Mouse (Mus musculus): Measurements from ENCODE around the gene Ugt1a2.
"Not testable (repeated sequence)": the region's sequence is repeated elsewhere in the genome, so short reads cannot be mapped to it uniquely, and the experiment has no call there.

Gene Ugt1a2

DNA sequence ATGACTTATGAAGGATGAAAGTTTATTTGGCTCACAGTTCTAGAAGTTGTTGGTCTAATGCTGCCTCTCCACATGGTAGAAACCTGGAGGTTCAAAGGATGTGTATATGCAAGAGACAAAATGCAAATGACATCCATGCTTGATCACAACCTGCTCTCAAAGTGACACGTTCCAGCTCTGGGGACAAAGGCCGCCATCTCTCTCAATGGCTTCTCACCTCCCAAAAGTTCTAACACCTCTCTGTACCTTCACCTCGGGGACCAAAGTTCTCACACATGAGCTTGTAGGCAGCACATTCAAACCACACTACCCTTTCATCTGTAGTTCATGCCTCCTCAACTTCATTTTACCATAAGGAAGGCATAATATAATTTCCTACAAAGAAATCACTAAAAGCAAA lies 17.2 kb downstream of the Ugt1a2 start:
- no peak for DNase-seq (ENCODE audit: extremely low read depth, low read depth)

DNA sequence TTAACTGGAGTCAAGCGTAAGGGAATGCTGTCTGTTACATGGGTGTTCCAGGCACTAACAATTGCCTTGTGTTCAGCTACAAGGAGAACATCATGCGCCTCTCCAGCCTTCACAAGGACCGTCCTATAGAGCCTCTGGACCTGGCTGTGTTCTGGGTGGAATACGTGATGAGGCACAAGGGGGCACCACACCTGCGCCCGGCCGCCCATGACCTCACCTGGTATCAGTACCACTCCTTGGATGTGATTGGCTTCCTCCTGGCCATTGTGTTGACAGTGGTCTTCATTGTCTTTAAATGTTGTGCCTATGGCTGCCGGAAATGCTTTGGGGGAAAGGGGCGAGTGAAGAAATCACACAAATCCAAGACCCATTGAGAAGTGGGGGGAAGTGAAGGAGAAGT lies 17.6 kb downstream of the Ugt1a2 start:
- DNase-seq (ENCODE audit: extremely low read depth, low read depth): no peak

DNA sequence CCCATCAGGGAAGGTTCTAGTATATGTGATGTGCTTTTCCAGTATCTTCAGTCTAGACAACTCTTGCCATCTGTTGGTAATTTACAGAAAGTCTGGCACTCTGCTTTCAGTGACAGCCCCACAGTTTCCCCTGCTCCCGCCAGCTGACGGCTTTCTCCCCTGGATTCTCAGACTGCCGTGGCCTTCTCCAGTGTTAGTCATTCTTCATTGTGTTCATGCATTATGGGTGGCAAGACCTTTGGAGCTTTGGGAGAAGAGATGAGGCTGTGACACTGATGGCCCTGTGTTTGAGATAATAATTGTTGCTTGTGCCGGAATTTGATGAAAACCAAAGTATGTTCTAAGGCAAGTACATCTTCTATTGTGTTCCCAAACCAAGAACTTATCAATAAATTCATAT lies 18.2 kb downstream of the Ugt1a2 start:
- DNase-seq (ENCODE audit: extremely low read depth, low read depth): no peak

DNA sequence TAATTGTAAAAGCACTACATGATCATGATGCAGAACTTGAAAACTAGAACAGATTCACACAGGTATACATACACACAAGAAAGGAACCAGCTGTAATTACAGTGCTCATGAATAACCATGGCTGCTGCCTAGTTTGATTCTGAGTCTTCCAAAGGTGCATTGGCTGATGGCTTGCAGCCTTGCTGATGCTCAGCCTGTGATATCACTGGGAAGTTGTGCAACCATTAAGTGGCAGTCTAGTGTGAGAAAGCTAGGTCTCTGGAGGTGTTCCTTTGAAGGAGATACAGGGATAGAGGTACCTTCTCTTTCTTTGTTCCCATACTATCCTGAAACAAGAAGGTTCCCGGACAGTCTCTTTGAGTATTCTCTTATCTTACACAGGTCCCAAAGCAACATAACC lies 18.7 kb downstream of the Ugt1a2 start:
- no peak for DNase-seq (ENCODE audit: extremely low read depth, low read depth)

DNA sequence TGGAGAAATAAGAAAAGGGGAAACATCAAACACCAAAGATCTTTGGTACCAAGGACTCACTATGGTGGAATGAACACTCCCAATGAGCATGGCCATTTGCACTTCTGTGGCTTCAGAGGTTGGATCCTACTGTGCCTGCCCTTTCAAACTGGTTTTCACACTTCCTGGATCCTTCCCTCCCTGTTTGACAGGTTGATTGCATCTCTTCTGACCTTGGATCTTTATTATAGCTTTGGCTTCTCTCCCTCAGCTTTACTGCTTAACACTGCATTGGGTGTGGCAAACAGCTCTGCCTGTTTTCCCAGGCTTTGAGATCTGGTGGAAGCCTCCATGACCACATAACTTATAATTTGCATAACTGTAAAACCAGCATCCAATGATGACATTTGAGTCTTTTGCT lies 19.9 kb downstream of the Ugt1a2 start:
- DNase-seq (ENCODE audit: extremely low read depth, low read depth): no peak

DNA sequence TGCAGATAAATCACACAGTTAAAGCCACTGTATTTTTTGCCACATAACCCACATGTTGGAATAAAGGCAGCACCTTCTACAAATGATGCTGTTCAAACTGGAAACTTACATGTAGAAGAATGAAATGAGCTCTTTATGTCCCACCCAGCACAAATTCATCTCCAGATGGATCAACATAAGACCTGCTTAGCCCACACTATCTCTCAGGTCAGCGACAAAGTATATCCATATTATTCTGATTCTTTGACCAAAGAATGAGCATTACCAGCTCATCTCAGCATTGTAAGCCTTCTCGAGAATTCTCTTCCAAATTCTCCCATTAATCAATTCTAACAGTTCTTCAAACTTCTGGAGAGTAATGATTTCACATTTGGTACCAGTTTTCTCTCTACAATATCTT lies 21.8 kb downstream of the Ugt1a2 start:
- DNase-seq (ENCODE audit: extremely low read depth, low read depth): no peak

DNA sequence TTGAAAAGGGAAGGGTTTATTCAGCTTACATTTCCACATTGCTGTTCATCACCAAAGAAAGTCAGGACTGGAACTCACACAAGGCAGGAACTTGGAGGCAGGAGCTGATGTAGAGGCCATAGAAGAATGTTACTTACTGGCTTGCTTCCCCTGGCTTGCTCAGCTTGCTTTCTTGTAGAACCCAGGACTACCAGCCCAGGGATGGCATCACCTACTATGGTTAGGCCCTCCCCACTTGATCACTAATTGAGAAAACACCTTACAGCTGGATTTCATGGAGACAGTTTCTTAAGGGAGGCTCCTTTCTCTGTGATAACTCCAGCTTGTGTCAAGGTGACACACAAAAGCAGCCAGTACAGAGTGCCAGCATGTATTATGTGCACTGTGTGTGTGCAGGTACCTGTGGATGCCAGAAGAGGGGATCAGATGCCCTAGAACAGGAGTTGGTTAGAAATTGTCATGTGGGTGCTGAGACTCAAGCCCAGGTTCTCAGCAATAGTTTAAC lies 22.7 kb downstream of the Ugt1a2 start:
- not testable (repeated sequence) for DNase-seq (ENCODE audit: extremely low read depth, low read depth)

DNA sequence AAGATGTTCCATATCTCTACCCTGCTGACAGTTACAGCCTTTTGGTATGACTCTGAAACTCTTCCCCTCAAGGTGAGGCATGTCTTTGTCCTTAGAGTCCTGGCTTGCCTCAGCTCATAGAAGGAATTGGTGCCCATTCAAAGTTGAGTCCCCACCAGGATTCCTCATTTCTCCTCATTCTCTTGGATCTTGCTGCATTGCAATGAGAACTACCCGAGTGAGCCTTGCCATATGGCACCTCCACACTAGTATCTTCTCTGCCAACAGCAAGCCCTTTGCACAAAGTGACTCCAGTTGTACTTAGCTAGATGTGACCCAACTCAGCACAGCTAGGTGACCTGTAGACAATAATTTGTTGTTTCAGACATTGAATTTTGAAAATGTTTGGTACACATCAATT lies 23.2 kb downstream of the Ugt1a2 start:
- DNase-seq (ENCODE audit: extremely low read depth, low read depth): no peak

DNA sequence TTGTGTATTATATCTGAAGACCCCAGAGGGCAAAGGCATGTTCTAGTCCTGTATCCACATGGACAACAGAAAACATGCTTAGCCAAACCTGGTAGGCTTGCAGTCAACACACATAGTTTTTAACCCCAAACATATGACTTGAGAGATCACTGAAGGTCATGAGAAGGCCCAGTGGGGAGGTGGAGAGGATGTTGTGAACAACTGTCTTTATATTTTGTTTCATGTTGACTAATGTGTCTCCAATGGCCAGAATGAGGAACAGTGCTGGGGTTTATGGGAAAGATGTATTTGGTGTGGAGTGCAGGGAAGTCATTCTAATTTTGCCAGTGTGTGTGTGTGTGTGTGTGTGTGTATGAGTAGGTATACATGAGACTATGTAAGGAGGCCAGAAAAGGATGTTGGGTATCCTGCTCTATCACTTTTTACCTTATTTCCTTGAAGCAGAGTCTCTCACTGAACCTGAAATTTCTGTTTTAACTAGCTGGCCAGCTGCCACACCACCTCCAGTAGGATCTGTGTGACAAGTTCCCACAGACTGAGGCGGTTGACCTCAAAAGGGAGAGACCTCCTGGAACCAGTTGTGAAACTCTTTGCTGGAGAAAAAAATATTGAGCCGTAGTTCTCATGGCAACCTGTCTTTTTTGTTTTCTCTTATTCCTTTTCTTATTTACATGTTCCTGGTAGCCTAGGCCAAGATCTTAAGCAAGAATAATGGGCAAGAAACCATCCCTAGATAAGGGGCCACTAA lies 23.8 kb downstream of the Ugt1a2 start:
- DNase-seq (ENCODE audit: extremely low read depth, low read depth): no peak

DNA sequence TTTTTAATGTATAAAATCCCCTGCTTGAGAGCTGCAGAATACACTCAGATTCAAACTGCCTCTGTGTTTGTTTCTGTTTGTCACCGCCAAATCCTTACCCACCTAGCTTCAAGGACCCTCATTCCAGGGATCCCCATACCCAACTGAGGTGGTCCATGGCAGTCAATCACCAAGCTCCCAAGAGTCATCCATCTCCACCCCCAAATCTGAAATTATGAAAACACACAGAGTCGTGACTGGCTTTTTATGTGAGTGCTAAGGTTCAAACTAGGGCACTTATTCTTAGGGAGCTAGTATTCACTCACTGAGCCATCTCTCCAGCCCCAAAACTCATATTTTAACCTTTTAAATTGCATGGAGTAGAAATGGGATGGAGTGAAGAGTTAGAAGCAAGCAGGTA lies 24.9 kb downstream of the Ugt1a2 start:
- DNase-seq (ENCODE audit: extremely low read depth, low read depth): not testable (repeated sequence)

DNA sequence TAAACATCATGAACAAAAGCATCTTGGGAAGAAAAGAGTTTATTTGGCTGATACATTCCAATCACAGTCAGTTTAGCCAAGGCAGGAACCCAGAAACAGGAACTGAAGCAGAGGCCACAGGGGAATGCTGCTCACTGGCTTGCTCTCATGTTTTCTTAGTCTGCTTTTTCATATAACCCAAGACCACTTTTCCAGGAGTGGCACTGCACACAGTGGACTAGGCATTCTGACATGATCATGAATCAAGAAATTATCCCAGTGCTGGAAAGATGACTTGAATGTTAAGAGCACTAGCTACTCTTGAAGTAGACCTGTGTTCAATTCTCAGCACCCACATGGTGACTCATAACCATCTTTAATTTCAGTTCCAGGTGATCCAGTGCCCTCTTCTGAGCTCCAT lies 25.3 kb downstream of the Ugt1a2 start:
- no peak for DNase-seq (ENCODE audit: extremely low read depth, low read depth)

DNA sequence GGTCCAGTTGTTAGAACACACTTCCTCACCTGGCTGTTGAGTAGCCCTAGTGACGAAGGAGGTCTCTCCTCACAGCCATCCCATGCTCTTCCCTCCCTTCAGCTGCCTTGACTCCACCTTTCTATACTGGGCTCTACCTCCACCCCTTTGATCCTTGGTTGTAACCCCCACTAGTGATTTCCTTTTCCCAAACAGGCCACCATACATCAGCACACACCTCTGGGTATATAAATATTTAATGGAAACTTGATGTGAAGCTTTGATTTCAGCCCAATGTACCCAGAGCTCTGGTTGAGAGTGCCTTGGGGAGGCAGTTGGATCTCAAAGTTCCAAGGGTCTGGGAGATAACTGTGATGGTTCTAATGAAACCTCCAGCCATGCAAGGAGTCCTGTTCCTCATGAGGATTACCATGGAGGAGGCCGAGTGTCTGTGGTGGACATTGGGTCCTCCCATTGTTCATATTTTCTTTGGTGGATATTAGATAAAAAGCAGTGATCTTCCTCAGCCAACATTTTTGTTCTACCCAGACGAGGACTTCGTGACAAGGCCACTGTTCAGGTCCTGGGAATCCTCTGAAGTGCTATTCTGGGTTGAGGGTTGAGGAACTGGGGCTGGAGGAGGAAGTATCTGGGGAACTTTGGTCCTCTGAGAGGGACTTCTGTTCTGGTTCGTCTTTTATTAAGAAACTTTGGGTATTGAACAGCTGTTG lies 26.4 kb downstream of the Ugt1a2 start, which contains the start of gene Mroh2a:
Gene Mroh2a, plus strand, starts transcription at position 317 of the 710 bp plus-strand sequence.
- DNase-seq (ENCODE audit: extremely low read depth, low read depth): no peak

DNA sequence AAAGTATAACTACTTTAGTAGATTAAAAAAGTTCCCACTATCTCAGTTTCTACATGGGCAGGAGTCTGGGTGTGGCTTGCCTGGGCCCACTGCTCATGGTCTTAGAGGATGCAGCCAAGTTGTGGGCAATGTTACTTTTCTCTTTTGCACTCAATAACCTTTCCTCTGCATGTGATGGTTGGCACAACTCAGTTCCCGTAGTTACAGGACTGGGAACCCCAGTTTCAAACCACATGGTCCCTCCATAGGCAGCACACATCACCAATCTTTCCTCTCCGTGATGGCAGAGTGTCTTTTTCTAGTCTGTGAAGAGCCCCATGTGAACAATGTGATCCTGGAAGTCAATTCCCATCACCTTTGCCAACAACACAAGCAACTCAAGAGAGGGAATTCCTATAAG lies 27.1 kb downstream of the Ugt1a2 start:
- no peak for DNase-seq (ENCODE audit: extremely low read depth, low read depth)

DNA sequence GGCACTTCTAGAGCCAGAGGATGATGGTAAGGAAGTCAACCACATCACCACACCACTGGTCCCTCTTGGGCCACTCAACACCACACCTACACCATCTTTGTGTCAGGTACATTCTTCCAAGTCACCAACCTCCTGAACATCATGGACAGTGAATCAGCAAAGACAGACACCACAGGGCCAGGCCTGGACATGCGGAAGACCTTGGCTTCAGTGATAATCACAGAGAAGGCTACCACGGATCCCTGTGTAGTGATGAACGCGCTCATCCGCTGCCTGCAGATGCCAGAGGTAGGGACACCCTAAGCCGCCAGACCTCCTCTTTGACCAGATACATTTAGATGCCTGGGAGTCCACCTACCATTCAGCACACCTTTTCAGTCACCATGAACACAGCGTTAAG lies 27.7 kb downstream of the Ugt1a2 start:
- DNase-seq (ENCODE audit: extremely low read depth, low read depth): no peak

DNA sequence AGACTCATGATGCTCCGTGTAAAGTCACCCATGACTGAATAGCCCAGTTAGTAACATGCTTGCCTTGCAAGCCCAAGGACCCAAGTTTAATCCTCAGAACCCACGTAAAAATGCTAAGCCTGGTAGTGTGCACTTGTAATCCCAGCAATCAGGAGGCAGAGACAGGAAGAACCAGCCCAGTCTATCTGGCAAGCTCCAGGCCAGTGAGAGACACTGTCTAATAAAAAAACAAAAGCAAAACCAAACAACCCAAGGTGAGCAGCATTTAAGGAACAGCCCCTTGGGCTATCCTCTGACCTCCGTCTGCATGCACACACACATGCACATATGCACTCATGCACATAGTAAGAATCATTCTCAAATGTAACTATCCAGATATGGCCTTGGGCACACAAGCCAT lies 29.2 kb downstream of the Ugt1a2 start:
- DNase-seq (ENCODE audit: extremely low read depth, low read depth): no peak

DNA sequence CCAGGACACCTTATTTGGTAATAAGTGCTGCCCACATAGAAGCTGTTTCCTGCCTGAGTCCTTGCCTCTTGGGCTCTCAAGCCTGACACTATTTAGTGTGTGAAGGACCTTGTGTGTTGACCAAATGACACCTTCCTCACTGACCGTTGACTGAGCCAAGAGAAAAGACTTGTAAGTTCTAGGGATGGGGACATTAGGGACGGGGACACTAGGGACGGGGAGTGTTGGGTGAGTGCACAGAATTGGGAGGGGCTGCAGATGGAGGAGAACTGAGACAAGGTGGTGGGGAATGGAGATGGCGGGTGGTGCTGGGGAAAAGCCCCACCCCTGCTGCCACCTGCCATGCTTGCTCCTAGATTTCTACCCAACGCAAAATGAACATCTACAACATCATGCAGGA lies 29.6 kb downstream of the Ugt1a2 start:
- DNase-seq (ENCODE audit: extremely low read depth, low read depth): no peak

DNA sequence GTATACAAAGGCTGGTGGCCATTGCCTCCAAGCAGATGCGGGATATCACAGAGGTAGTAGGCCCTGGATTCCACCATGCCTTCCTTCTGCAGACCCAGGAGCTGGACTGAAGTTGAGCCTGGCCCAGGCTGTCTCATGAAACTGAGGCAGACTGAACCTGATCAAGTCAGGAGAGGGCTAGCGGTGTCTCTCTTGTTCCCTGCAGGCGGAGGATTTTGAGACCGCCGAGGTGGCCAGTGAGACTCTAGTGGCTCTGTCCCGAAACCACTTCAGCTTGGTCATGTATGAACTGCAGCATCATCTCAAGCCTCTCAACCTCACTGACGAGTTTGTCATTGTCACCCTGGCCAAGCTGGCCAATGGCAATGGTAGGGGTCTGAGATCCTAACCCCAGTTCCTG lies 30.0 kb downstream of the Ugt1a2 start:
- no peak for DNase-seq (ENCODE audit: extremely low read depth, low read depth)

DNA sequence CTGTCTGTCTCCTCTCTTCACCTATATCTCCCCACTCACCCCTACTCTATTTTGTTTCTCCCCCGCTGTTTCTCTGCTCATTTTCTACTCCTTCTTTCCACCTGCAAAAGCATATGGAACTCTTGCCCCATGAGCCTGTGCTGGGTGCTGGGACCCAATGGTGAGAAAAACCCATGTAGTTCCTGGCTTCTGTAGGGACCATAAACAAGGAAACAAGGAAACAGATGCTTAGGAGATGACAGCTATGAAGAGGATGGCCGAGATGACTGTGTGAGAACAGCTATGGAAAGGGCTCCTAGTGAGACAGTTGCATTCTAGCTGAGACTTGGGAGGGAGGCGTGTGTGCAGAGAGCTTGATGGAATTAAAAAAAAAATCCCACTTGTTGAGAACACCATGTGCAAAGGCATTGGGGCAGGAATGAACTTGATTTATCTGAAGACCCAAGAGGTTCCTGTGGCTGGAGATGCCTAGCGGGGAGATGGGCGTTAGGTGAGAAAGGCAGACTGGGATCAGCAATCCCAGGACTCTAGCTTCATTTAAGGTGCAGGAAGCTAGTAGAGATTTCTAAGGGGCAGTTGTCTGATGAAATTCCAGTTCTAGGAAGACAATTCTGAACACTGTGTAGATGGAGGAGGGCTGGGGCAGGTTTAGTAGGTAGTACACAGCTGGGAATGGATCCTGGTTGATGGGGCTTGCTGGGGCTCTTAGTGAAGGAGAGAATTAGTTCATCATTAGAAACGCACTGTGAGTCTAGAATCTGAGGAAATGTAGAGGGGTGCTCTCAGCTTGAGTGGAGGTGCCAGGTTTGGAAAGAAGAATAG lies 30.8 kb downstream of the Ugt1a2 start:
- no peak for DNase-seq (ENCODE audit: extremely low read depth, low read depth)

DNA sequence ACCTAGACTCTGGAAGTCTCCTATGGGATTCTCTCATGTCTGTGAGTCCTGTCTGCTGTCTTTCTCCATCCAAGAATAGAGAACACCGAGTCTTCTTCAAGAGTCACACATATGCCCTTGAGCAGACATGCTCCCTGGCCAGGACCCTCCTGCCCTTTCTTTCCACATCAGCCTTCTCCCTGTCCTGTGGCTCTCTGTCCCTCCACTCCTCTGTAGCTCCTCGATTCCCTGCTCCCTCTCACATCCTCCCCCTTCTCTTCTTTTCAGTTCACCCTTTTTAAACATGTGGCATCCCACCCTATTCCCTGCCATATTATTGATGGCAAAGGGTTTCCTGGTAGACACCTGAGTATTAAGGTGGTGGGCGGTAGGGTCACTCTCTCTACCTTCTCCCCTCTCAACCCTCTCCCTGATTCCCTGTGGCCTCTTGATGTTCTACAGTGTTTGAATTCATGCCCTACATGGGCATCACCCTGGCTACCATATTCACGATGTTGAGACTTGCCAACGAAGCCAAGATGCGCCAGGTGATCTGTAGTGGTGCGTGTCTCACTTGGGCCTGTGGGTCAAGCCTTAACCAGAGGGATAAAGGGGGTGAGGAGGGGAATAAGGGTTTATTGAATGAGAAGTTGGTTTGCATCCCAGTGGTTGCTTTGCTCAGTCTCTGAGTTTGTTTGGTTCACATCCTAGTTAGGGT lies 31.6 kb downstream of the Ugt1a2 start:
- DNase-seq (ENCODE audit: extremely low read depth, low read depth): no peak

DNA sequence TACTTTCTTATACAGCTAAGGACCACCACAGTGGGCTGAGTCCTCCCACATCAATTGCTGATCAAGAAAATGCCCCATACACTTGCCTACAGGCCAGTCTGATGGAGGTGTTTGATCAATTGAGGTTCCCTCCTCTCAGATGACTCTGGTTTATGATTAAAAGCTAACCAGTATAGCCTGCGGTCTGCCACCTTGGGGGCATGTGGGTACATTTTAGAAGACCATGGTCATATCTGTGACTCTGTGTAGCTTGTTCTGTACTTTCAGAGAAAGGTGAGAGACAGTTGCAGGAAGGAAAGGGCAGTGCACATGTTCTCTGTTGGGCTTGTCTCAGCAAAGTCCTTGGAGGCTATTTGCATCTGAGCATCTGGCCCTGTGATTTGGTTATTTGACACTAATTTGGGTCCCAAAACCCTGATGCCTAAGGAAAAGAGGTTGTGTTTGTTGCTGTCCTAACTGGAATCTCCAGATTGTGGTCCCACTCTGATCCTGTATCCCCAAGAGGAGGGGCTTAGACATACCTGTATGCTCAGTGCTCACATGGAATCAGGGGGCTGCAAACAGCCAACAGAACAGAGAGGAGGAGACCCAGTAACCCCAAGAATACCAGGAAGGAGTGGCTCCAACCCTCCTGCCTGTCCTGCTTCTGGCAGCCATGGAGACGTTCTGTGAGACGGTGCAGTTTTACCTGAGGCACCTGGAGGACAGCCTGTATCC lies 32.4 kb downstream of the Ugt1a2 start:
- no peak for DNase-seq (ENCODE audit: extremely low read depth, low read depth)

All from MEL-GATA-1-ER (cell line).